Mouse (Mus musculus) layer of hippocampus, adult 11-12 months (tissue): ENCODE measurements around the gene Lcorl.

Source experiments
- DNase-seq: peaks from one replicate; pipeline ENCODE4 v3.0.0; 2022; ENCODE audit warnings: low spot score

Gene Lcorl

DNA sequence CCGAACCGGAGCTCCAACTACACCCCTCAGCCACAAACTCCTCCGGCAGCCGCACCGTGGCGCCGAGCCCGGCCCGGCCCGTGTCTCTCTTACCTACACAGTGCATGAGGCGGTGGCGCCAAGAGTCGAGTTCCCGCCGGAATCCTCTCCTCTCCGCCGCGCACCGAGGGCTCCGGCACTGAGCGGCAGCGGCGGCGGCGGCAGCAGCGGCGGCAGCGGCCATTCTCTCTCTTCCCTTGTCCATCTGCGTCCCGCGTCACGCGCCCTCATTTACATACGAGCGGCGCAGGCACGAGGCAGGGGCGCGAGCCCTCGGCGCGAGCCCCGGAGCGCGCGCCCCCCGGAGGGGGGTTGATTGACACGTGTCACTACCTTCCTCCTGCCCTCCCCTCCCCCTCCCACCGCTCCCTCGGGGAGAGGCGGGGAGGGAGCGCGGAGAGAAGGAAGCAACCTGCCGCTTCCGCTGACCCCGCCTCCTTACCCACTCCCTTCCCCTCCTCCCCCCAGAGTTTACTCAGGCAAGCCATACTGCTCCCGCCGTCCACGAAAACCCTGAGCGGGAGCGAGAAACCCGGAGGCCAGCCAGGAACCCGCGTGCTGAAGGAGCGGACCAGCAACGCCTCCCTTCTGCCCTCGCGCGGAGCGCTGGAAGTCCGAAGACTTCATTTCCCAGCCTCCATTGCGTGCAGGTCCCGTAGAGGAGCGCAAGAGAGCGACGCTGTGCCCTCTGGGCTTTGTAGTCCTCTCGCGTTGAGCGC, at the start of gene Lcorl:
TSS of gene Lcorl (minus strand) at position 362 of the 758 bp plus-strand sequence.
- DNase-seq = peak; percentile 94

DNA sequence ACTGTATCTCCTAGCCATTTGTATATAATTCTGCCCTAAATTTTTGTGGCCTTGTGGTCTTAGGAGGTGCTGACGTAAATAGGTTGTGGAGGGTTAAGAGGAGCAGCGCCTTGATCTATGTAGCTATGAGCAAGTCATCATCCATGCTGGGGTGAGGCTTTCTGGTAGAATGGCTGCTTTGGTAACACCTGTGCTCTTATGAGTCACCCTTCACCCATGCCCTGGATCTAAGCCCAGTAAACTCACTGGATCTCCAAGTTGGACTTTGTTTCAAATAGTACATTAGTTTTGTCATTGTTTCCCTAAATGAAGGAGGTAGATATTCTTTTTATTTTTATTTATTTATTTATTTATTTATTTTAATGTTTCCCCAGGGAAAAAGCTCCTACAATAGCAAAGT, 47.3 kb upstream of the Lcorl start:
- DNase-seq = no peak

GRCm38 (mm10) chr5:45903246-45903645, 45.8 kb upstream of the Lcorl start:
- DNase-seq = no peak

DNA sequence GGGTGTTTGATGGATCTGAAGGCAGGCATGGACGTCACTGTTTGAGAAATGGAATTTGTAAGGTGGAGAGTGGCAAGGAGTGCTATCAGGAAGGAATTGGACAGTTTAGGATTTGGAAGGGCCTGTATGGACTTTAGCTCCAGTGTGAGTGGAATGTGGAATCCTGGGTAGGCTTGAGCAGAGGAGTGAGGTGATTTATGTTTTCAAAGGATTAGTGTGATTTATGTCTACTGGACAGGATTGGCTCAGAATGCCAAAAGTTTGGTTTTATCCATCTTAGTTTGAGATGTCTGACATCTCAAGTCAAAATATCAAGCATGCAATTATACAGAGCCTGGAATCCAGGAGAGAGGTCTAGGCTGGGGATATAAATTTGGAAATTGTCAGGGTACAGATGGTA, 37.9 kb upstream of the Lcorl start:
- DNase-seq = no peak

GRCm38 (mm10) chr5:45893696-45894095, 36.3 kb upstream of the Lcorl start:
- DNase-seq = no peak

DNA sequence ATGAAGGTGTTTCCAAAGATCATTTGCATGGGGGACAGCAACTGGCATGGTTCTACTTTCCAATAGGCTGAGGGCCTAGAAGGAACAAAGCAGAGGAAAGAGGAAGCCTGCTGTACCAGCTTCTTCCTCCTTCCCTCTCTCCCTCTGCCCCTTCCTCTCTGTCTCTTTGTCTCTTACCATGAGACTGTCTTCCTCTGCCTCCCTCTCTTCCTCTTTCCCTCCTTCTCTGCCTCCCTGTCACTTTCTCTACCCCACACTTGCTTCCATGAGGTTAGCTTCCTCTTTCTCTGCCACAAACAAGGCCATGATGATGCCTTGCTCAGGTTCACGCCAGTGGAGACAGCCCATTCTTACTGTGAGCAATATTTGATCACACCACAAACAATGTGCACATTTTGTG, 18.9 kb upstream of the Lcorl start:
- no peak for DNase-seq

GRCm38 (mm10) chr5:45875472-45875871, 18.1 kb upstream of the Lcorl start:
- no peak for DNase-seq

DNA sequence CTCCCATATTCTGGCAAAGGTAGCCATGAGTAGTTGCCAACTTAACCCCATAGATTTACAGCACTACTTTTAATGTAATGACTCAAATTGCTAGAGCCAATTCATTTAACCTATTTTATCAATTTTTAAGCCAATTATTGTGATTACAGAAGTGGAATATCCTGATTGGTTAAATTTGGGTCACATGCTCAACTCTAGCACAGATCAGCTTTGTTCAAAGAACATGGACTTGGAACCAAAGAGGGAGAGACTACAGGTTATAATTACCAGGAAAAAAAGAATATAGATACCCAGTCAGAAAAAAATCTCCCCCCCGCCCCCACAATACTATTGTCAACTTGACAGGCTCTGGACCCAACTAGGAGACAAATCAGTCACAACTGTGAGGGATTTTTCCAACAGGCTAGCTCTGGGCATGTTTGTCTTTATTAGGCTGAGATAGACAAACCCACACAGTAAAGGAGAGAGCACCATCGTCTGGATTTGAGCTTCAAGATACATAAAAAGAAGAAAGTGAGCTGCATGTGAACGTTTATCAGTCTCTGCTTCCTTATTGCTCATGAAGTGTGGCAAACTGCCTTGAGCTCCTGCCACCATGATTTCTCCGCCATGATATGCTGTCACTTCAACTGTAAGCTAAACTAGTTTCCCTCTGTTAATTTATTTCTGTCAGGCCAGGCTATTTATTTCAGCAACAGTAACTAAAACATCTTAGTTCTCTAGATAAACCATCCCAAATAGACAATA, 17.0 kb upstream of the Lcorl start:
- no peak for DNase-seq

- no peak for DNase-seq
Observed at GRCm38 (mm10) chr5:45858368-45858767, 953 bp upstream of the Lcorl start.

DNA sequence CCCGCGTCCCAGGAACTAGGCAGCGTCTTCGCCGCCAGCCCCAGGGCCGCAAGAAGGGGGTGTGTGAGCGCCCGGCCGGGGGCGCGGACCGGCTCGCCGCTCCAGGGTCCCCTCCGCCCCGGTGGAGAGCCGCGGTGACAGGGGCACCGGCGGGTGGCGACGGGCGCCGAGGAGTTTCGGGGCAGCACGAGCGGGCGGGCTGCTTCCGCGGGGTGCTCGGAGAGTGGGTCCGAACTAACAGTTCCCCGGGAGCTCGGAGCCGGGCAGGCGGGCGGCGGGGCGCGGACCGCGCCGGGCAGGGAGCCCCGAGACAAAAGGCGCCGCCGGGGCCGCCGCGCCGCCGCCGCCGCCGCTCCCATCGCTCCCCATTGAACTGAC, 550 bp downstream of the Lcorl start:
- no peak for DNase-seq

DNA sequence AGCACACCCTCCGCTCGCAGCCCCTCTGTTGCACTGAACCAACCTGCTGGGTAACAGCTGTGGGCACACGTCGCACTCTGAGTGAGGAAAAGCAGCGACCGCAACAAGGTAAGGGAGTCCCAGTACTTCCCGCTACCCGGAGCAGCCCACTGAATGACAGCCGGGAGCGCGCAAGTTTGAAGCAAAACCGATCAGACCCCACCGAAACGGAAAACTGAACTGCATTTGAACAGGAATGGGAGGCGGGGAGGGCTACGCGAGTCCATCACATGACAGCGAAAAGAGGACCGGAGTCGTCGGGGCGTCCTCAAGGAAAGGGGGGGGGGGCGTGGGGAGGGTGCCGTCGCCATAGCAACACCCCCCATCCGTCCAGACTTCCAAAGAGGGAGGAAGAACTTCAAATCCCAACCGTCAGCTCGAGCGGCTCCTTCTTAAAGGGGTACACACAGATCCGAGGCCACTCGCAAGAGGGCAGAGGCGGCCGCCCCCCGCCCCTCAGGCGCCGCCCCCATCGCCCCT, 1.1 kb downstream of the Lcorl start:
- DNase-seq = peak; percentile 61

DNA sequence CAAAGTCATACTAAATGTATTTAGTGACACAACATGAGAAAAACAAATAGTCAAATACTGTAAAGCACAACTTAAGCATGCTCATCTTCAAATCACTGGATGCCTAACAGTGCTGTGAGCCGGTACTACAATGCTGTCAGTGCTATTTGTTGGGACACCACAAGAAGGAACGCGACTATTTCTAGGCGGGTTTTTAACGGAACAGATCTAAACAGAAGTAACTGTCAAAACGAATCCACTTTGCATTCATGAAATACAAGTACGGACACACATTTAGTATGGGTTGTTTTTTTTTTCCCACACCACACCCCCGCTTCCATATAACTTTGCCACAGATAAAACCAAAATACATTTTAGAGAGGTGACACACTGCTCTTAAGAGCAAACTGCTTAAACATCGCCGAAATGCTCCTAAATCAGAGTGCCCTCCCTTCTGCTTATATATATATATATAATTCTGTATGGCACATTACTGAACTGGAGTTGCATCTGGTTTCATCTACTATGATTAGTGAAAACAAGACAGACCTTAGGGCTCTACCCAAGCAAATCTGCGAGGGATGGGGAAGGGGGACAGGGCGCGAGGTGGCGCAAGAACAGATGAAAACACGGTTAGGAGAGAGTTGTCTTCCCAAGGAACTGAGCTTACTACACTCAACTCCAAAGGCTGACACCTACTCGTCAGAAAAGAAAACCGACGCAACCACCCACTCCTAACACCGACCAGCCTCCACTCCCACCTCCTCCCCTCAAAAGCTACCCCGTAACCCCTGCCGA, 1.7 kb downstream of the Lcorl start:
- peak; percentile 56 for DNase-seq

DNA sequence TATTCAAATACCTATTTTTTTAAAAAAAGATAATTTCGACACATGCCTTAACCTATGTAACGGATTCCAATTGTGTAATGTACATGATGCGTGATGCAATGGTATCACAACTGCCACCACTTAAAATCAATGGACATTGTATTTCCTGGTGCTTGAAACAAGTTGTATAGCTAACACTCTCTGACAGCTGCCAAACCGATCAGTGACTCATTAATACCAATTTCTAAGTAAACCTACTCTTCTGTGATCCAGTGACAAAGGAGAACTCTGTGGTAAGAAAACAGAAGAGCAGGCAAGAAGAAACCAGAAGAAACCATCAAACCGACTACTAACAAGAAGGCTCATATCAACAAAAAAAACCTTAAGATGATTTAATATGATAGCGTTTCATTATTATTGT, 12.7 kb downstream of the Lcorl start:
- no peak for DNase-seq

- DNase-seq = no peak
Observed at GRCm38 (mm10) chr5:45835131-45835530, 22.3 kb downstream of the Lcorl start.

- DNase-seq = no peak
Observed at GRCm38 (mm10) chr5:45811527-45811926, 45.9 kb downstream of the Lcorl start.

DNA sequence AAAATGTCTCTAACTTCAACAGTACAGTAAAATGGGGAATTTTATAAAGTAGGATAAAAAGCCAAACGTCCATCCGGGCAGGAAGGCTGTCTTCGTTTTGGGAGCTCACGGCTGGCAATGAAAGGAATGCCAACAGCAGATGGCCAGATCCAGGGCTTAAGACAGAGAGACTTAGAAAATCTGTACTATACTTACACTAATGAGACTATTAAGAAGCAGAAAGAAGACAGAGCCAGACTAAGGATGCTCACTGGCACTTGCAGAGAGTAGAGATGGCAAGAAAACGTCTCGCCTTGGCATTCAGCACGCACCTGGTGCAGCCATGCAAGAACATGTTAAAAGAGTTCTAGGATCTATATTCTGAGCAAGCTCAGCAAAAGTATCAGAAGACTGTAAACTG, 65.6 kb downstream of the Lcorl start:
- DNase-seq = peak; percentile 15

GRCm38 (mm10) chr5:45790221-45790620, 67.2 kb downstream of the Lcorl start:
- DNase-seq = no peak

DNA sequence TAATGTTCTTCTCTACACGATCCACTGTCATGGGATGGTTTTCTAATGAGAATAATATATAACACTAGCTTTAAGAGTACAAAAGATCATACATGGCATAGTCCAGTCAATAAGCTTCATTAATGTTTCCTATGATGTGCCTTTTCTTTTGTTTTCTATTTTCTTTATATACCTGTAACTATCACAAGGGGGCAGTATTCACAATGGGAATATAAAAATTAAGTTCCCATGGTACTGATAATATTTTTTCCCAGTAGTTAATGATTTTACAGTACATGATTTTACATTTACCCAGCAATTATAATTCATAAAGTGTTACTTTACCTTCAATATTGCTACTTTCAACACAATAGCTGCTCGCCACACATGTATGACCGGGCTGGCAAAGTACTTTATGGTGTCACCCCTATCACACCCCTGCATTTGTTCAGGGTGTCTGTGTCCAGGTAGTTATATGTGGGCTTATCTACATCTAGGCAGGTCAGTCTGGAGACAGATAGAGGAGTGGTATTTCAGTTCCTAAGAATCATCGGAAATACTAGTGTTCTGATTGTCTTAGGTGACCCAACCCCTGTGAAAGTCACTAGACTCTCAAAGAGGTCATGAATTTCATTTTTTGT, 99.8 kb downstream of the Lcorl start:
- no peak for DNase-seq

DNA sequence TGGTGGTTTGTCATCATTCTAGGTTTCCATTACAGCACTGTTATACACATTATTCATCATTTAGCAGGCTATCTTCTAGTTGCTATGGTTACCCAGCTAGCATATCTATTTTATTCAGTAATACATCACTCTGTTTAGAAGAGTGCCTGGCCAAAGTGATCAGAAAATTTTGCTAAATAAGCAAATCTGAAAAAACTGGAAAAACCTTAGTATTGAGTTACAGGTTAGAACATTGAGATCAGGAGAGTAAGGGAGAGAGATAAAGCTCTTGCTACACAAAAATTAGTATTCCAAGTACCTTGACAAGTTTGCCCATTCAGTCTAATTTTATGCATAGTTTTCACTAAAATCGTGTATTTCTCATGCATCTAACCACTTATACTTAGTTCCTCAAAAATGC, 119.5 kb downstream of the Lcorl start:
- no peak for DNase-seq

DNA sequence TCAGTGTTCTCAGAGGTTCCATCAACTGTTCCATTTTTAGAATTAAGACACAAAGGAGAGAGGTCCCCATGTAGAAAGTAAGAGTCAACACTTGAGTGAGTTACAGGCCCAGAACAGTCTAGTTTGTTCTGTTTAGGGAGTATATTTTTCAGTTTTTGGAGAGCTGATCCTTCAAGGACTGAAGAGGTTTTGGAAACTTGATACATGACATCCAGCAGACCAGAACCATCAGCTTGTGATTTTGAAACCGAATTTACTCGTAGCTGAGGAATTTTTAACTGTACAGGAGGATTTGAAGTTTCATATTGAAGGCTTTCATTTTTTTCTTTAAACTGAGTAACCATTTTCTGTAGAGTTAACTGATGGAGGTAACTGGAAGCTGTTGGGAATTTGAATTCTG, 123.7 kb downstream of the Lcorl start:
- DNase-seq = no peak

- DNase-seq = no peak
Observed at GRCm38 (mm10) chr5:45718848-45719488, 138.4 kb downstream of the Lcorl start.

DNA sequence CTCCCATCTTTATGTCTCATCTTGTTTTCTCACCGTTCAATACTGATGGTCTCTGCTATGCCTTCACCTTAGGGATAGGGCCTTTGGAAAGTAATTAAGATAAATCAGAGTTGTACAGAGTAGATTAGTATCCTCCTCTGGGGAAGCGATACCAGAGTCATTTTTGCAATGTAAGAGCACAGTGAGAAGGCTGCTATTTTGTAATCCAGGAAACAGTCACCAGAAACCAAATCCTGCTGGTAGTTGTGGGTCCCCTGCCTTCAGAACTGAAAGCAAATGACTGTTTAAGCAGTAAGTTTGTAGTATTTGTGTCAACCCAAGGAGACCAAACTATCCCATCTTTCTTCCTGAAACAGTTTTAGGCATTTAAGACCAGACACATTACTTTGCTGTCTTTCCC, 147.8 kb downstream of the Lcorl start:
- no peak for DNase-seq
